Mouse (Mus musculus) midbrain, postnatal 0 days (tissue): Measurements from ENCODE around the gene D17Wsu92e. TPM values are rescaled to one million over a fixed set of nuclear protein-coding genes. Genes with fewer than 3 reads are reported as not detected.

Source experiments
- ATAC-seq: fragments of 200-750 bp; cut with Nextera tagmentation; 2 replicates; pipeline ENCODE4 v1.8.0; 2017; ENCODE audit warnings: moderate number of reproducible peaks, mild to moderate bottlenecking, moderate TSS enrichment, moderate library complexity; ENCODE audit not compliant: low FRiP score
- DNase-seq: peaks from one replicate; pipeline ENCODE4 v3.0.0-alpha.2; 2015; ENCODE audit warnings: low spot score
- H3K27ac ChIP-seq: fragments of 300-500 bp; sonication (generic); 2 replicates; pipeline ENCODE4 v1.5.1; 2014; ENCODE audit warnings: low read depth, mild to moderate bottlenecking, low read length, mixed read lengths
- H3K27me3 ChIP-seq: fragments of 300-500 bp; sonication (generic); 2 replicates; pipeline ENCODE4 v1.6.1; 2014; ENCODE audit warnings: low read length, control low read depth, mixed read lengths; ENCODE audit not compliant: insufficient read depth
- H3K36me3 ChIP-seq: fragments of 300-500 bp; sonication (generic); 2 replicates; pipeline ENCODE4 v1.6.1; 2014; ENCODE audit warnings: low read length, control low read depth, mixed read lengths; ENCODE audit not compliant: insufficient read depth
- H3K4me1 ChIP-seq: fragments of 300-500 bp; sonication (generic); 2 replicates; pipeline ENCODE4 v1.6.1; 2014; ENCODE audit warnings: mild to moderate bottlenecking, control low read depth, antibody characterized with exemption, low read length, mixed read lengths; ENCODE audit not compliant: insufficient read depth
- H3K4me2 ChIP-seq: fragments of 300-500 bp; sonication (generic); 2 replicates; pipeline ENCODE4 v1.6.1; 2014; ENCODE audit warnings: low read depth, mild to moderate bottlenecking, low read length, mixed read lengths; ENCODE audit not compliant: poor library complexity, severe bottlenecking
- H3K4me3 ChIP-seq: fragments of 300-500 bp; sonication (generic); 2 replicates; pipeline ENCODE4 v1.5.1; 2014; ENCODE audit warnings: low read depth, mild to moderate bottlenecking, low read length, moderate library complexity
- H3K9ac ChIP-seq: fragments of 300-500 bp; sonication (generic); replicated peaks from 2 replicates; pipeline ENCODE4 v1.6.1; 2014; ENCODE audit warnings: mild to moderate bottlenecking, low read length, moderate library complexity, mixed read lengths; ENCODE audit not compliant: poor library complexity, severe bottlenecking
- H3K9me3 ChIP-seq: fragments of 300-500 bp; sonication (generic); 2 replicates; pipeline ENCODE4 v1.6.1; 2016; ENCODE audit warnings: low read length, control low read depth
- CTCF ChIP-seq: IDR thresholded peaks from 2 replicates; pipeline ENCODE4 v1.5.1; 2016; ENCODE audit warnings: antibody characterized with exemption, mild to moderate bottlenecking
- WGBS: fragments of 180-500 bp; shearing (Covaris S2); extraction: QIAGEN DNeasy Blood & Tissue Kit; methylation state at CpG from one replicate; pipeline ENCODE4 v1.1.7; 2014; 5-methylcytosine and 5-hydroxymethylcytosine counted together
- polyA plus RNA-seq: library from polyadenylated mRNA; unstranded; fragments of >200 nt; fragmentation: Nextera tagmentation; extraction: Ambion mirVana; gene quantifications from 2 replicates; pipeline ENCODE4 v1.2.1, GENCODE M21; 2015
- total RNA-seq: library from RNA; depleted of rRNA; stranded (reverse); fragments of >200 nt; gene quantifications from 2 replicates; pipeline ENCODE4 v1.2.3, GENCODE M21; 2014

D17Wsu92e gene
- total and polyA plus RNA-seq, 2 experiments from 2014 or later: 8.7 to 73.8 TPM

- no peak for DNase-seq
- ATAC-seq: no peak
- TF ChIP-seq CTCF: peak; percentile 32
- no peak overlapping the region for H3K27ac ChIP-seq
- WGBS: 56% methylated on average over 7 of the region's 7 CpGs
- no peaks in the 10 kb centered on the region for H3K4me1 ChIP-seq
- H3K9ac ChIP-seq: no peak overlapping the region
- H3K27me3 ChIP-seq: 0 out of 2 replicates have a peak, but pooled peaks cover 3% of the 10 kb centered on the region
- no peak overlapping the region for H3K4me2 ChIP-seq
- no peaks in the 10 kb centered on the region for H3K36me3 ChIP-seq
- H3K9me3 ChIP-seq: no peaks in the 10 kb centered on the region
- no peak overlapping the region for H3K4me3 ChIP-seq
Observed at GRCm38 (mm10) chr17:27830411-27830810, 10.0 kb upstream of the D17Wsu92e start.

GRCm38 (mm10) chr17:27827511-27827910 is 7.1 kb upstream of the D17Wsu92e start:
- DNase-seq (no peak), ATAC-seq (no peak)
- H3K4me1 ChIP-seq: no peaks in the 10 kb centered on the region
- no peak overlapping the region for H3K9ac ChIP-seq
- no peak for TF ChIP-seq CTCF
- 19% methylated on average over 6 of the region's 6 CpGs for WGBS
- no peaks in the 10 kb centered on the region for H3K9me3 ChIP-seq
- no peak overlapping the region for H3K4me2 ChIP-seq
- no peaks in the 10 kb centered on the region for H3K36me3 ChIP-seq
- H3K4me3 ChIP-seq: no peak overlapping the region
- H3K27ac ChIP-seq: no peak overlapping the region
- H3K27me3 ChIP-seq: no peaks in the 10 kb centered on the region

GRCm38 (mm10) chr17:27826908-27827383 is 6.5 kb upstream of the D17Wsu92e start:
- ATAC-seq (no peak), DNase-seq (peak; percentile 2)
- Histone ChIP-seq H3K27ac (no peak overlapping the region), H3K4me1 (no peaks in the 10 kb centered on the region), H3K36me3 (no peaks in the 10 kb centered on the region), H3K9ac (no peak overlapping the region), H3K4me3 (no peak overlapping the region), H3K9me3 (no peaks in the 10 kb centered on the region), H3K27me3 (no peaks in the 10 kb centered on the region), H3K4me2 (peak overlapping the region; percentile 43)
- TF ChIP-seq CTCF: no peak
- WGBS: under 1% methylated on average over 8 of the region's 9 CpGs

- H3K4me1 ChIP-seq: peaks cover 1% of the 10 kb centered on the region
- H3K9ac ChIP-seq: no peak overlapping the region
- no peak overlapping the region for H3K27ac ChIP-seq
- H3K36me3 ChIP-seq: no peaks in the 10 kb centered on the region
- H3K9me3 ChIP-seq: no peaks in the 10 kb centered on the region
- peak overlapping the region; percentile 20 for H3K4me3 ChIP-seq
- peak overlapping the region; percentile 43 for H3K4me2 ChIP-seq
- WGBS: 3% methylated on average over 22 of the region's 22 CpGs
- ATAC-seq: 0 out of 2 replicates have a peak, but pooled peaks have one; percentile 38
- DNase-seq: peak; percentile 65
- H3K27me3 ChIP-seq: no peaks in the 10 kb centered on the region
- TF ChIP-seq CTCF: peak; percentile 46; the same call in 1 of the 2 replicates
Observed at GRCm38 (mm10) chr17:27825984-27826905, 5.8 kb upstream of the D17Wsu92e start.

GRCm38 (mm10) chr17:27825539-27825938 is 5.1 kb upstream of the D17Wsu92e start:
- TF ChIP-seq CTCF: no peak
- H3K9me3 ChIP-seq: no peaks in the 10 kb centered on the region
- H3K9ac ChIP-seq: no peak overlapping the region
- no peak overlapping the region for H3K27ac ChIP-seq
- ATAC-seq (no peak), DNase-seq (no peak)
- H3K27me3 ChIP-seq: no peaks in the 10 kb centered on the region
- no peaks in the 10 kb centered on the region for H3K36me3 ChIP-seq
- no peak overlapping the region for H3K4me3 ChIP-seq
- H3K4me1 ChIP-seq: peaks cover 3% of the 10 kb centered on the region
- 32% methylated on average over 3 of the region's 3 CpGs for WGBS
- no peak overlapping the region for H3K4me2 ChIP-seq

GRCm38 (mm10) chr17:27824941-27825340 is 4.5 kb upstream of the D17Wsu92e start:
- DNase-seq (no peak), ATAC-seq (no peak)
- 80% methylated on average over 1 of the region's 1 CpGs for WGBS
- Histone ChIP-seq H3K4me2 (no peak overlapping the region), H3K27ac (no peak overlapping the region), H3K4me1 (peaks cover 3% of the 10 kb centered on the region), H3K9me3 (no peaks in the 10 kb centered on the region), H3K4me3 (no peak overlapping the region), H3K27me3 (no peaks in the 10 kb centered on the region), H3K36me3 (no peaks in the 10 kb centered on the region), H3K9ac (no peak overlapping the region)
- no peak for TF ChIP-seq CTCF
